Mouse (Mus musculus) T-helper 2 cell (primary cell): ENCODE results near the gene Gm28047.
"Not testable (repeated sequence)": the region's sequence is repeated elsewhere in the genome, so short reads cannot be mapped to it uniquely, and the experiment has no call there.

Experiments
- in situ Hi-C: fragments of 300-600 bp; cut with MboI, MseI; formaldehyde crosslinking; loops from one replicate; pipeline ENCODE4 v1.15.1; 2025; ENCODE audit warnings: high pct_unique_total_duplicates

Gm28047 gene

DNA sequence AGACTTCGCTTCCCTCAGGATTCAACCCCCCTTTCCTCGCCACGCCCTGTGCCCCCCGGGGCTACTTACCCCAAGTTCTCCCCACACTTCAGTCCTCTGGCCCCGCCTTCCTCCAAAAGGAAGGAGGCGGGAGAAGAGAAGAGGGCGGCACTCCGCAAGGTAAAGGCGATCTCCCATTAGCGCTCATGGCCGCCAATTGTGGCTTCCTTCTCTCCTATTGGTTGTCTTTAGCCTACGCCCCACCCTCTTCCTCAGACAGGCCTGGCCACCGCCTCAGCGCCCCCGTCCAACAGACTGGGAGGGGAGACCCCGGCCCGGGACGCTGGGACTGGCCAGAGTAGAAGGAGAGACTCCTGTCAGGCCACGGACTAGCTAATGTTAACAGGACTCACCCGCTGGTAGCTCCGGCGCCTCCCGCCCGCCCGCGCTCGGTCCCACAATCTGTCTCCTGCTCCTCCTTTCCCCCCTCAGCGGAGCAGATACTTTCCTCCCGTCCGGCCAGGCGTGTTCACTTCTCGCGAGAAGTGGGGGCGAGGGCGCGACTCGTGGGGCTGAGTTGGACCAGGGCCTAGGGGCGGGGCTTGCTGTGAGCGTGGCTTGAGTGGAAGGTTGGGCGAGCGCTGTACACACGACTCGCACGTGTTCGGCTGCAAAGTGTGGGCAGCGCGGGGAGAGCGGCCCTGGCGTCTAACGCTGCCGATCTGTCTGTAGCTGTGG is at the start of gene Gm28047, which contains the start of gene Atf7:
Gene Gm28047, minus strand, starts transcription at position 98 of the 717 bp plus-strand sequence.
Gene Atf7, minus strand, starts transcription at position 495 of the 717 bp plus-strand sequence.
- in situ Hi-C loops = no loop called here

DNA sequence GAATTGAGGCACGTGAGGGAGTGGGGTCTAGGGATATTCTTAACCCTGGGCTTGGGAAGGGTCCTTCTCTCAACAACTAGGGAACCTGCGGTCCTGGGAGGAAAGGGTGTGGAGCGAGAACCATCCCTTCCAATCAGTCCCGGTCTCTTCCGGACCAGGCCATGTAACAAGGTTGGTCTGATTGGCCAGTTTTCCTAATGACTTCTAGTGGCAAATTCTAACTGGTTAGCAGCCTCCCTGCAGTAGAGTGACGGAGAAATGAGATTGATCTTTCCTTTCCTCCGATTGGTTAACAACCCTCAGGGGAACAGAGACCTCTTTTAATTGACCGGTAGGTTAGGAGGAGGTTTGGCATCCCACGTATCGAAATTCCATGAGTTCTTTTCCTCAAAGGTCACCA is 48.7 kb upstream of the Gm28047 start:
- in situ Hi-C loops = no loop called here

DNA sequence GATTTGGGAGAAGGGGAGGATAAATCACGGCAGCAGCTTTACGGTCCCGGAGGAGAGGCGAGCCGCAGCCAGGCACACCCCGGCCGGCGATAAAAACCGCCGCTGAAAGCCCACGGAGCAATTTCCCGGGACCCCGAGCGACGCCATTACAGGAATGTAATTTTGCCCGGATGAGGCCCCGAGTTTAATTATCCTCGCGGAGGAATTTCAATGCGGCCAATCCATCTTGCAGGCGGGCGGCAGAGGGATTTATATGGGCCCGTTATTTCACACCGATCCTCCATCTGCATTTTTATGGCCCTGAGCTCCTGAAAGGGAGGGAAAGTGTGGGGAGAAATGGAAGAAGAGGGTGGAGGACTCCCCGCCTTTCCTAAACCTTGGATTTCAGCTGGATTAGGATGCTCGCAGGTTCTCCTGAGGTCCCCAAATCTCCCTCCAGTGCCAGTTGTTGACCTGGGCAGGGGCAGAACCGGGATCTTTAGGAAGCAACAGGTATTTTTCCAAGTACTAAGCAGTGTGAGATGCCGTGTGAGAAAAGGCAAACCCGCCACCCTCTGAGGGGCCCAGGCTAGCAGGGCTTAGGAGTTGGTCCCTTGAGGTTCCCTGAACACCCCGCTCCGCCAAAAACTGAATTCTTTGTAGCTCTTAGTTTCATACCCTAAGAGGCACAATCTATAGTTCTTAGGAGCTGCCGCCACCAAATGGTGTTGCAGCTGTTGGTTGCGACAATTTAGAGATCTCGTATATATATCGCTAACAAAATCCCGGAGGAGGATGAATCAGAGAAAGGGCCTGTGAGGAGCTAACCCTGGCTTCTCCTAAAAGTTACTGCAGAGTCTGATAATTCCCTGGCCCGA is 47.6 kb upstream of the Gm28047 start, which contains the start of gene Atp5g2:
Gene Atp5g2, minus strand, starts transcription at position 138 of the 857 bp plus-strand sequence.
- in situ Hi-C loops = no loop called here

DNA sequence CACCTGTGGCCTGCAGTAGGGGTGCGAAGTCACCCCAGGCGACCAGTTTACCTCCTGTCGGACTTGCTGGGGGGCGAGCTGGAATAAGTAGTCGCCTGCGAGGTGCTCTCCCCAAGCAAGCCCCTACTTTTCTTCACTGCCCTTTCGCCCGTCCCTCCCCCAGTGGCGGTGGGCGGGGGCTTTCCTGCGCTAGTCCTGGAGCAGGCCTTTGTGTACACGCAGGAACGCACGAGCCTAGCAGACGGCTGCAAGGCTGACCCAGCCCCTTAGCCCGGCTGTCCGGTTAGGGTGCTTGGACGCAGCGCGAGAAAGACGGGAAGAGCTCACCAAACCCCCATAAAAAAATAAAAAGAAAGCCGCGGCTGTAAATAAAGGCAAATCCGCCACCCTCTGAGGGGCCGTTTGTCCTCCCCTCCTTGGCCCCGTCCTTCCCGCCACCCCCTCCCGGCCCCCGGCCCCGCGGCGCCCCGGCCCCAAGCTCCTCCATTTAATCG is 46.9 kb upstream of the Gm28047 start:
- in situ Hi-C loops = no loop called here

DNA sequence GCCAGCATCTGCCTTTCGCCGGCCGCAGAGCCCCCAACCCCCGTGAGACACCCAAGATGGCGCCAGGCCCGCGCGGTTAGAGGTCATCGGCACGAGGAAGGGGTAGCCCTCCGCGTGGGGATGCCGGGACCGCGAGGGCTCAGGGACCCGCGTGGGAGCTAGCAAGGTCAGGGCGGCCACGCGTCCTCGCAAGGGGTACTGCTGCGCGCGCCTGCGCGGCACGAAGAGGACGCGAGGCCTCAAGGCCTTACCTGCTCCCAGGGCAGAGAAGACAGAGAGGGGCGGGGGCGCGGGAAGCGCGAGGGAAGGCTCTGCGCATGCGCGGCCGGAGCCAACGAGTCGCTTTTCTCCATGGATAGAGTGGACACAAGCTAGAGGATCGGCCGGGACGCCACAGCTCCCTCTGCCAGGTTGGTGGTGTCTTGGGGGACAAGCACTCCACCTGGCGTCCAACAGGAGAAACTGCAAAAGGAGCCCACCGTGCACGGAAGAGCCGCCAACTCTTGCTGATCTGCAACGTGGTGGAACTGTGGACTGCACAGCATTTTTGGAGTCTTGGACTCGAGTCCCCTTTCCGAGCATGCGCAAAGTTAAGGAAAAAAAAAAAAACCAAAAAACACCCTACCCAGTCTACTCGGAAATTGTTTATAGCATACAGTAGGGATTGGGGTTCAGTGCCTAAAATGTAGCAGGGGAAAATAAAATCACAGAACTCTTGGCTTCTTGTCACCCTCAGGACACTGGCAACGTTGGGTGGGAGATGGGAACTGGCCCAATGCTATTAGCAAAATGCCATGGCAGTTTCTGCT is 46.1 kb upstream of the Gm28047 start:
- in situ Hi-C loops = no loop called here

DNA sequence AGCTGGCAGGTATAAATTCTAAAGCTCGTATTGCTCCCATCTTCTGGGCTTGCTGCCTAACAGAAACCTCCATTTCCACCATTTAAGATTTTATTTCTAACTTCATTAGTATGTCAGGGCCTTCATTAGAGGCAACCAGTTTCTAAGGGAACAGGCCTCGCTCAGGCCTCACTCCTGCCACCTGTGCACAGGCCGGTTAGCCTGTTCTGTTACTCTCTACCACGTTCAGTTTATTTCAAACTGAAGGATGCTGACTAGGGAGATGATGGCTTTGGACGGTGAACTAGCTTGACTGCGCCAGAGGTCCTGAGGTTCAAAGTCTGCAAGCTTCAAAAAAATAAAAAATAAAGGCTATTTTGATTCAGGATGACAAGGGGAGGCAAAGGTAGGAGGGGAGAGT is 45.4 kb upstream of the Gm28047 start:
- in situ Hi-C loops = no loop called here

DNA sequence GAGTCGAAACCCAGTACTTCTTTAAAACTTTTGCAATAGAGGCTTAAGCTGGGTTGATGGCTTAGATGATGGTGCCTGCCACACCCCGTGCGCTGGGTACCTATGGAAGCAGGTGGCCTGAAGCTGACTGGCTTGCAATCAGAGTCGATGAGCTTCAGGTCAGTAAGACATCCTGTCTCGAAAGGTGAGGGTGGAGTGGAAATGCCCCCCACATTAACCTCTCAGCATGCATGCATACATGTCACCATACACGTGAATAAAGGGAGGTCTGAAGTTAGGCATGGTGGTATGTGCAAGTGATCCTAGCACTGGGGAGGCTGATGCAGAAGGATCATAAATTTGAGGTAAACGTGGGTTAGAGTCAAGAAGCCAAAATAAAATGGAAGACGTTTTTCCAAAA is 44.7 kb upstream of the Gm28047 start:
- in situ Hi-C loops = no loop called here

DNA sequence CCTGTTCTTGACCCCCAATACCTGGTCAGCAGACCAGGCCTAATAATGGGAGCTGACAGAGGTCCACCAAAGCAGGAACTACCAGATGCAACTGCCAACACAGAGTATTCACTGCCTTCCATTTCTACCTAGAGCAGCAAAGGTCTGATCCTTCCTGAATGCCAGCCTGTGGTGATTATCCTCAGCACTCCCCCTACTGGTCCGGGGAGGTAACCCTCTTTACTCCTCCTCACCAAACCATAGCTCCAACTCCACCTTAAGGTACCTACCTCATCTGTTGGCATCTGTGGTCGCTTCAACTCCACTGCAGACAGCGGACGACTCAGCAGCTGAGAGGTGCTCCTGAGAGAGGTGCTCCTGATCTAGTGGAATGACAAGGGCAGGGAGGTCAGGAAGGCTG is 40.6 kb upstream of the Gm28047 start:
- in situ Hi-C loops = no loop called here

DNA sequence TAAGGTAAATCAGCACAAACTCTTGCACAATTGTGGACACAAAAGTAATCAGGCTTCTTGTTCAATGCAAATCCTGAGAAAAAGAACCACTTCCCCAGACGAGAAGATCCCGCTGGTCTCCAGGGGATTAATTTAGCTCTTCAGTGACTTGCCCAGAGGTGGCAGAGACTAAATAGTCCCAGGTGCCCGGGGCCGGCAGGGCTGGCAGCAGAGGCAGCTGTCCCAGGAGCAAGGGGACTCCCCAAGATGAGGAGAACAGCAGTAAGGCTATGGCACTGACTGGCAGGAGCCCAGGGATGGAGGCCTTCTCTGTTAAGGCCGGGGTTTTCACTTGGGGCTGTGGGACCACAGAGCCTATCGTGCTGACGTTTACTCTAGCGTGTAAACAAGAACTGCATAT is 39.0 kb upstream of the Gm28047 start:
- in situ Hi-C loops = no loop called here

DNA sequence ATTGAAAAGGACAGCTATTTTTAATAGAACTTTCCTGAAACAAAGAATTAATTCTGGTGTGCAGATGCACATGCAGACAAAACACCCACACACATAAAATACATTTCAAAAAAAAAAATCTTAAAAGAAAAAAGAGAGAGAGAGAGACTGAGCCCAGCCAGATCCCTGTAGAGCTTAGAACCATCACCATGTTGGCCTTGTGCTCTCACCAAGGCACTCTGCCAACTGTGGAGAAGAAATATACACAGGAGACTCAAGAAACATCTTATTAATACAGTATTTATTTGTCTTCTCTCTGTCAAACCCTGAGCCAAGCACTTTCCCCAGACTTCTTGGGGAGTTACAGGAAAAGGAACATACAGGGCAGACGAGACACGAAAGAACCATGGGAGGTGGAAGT is 37.7 kb upstream of the Gm28047 start:
- in situ Hi-C loops = not testable (repeated sequence)

DNA sequence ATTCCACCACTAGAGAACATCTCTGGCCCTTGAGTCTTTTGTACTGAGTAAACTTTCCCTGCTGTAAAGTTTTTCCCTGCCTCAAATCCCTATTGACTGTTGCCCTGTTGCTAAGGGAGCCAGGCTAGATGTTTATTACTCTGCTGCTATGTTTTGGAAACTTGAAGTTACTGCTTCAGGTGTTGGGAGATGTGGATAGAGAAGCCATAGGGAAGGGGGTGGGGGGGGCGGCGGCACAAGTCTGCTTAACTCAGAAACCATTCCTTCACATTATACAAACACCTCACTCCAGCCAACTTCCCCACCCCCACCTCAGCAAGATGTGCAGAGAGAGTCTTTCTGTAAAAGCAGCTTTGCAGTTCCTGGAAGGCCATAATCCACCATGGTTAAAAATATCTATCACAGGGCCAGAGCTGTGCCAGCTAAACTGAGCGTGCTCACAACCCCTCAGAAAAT is 33.1 kb upstream of the Gm28047 start:
- in situ Hi-C loops = no loop called here

DNA sequence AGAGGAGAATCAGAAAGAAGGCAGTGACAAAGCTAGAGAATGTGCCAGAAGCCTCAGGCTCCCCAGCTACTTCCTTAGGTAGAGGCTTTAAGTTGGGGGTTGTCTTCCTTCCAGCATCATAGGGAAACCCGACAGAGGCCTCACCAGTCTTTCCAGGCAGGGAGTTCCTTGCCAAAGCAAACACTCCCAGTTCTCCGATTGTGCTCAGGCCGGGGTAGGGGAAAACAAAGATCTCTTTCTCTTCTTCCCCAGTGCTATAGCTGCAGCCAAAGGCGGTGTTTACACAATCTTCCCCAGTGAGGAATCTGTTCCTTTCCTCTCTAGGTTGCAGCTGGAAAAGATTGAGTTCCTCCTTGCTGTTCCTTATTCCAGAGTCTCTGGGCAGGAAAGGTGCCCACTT is 31.8 kb upstream of the Gm28047 start:
- in situ Hi-C loops = no loop called here

DNA sequence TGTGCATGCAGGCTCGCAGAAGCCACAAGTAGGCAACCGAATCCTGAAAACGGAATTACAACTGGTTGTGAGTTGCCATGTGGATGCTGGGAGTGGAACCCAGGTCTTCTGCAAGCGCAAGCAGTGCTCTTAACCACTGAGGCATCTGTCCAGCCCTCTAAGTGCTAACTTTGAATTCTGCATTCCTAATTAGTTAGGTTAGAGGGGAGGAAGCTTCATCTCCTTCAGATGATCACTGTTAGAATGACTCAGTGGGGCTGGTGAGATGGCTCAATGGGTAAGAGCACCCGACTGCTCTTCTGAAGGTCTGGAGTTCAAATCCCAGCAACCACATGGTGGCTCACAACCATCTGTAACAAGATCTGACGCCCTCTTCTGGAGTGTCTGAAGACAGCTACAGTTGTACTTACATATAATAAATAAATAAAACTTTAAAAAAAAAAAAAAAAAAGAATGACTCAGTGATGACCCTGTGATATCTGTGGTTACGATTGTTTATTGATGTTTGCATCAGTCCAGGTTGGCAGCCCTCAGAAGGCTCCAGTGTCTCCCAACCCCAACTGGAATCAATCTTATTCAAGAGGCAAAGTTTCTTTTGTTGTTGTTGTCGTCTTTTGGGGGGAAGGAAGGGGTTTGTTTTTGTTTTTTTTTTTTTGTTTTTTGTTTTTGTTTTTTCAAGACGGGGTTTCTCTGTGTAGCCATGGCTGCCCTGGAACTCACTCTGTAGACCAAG is 27.2 kb upstream of the Gm28047 start:
- in situ Hi-C loops = not testable (repeated sequence)

DNA sequence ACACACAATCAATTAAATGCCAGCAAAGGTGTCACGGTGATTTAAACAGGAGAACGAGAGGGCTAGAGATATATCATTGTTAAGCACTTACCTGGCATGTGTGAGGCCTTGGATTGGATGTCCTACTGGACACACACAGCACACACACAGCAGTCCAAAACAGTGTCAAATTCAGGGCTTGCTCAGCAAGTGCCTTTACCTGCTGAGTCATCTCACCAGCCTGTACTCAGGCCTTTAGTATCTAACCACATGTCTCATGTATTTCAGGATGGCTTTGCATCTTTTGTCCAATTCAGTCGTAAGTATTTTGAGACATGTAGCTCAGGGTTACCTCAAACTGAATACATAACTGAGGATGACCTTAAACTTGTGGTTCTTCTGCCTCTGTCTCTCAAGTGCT is 26.2 kb upstream of the Gm28047 start:
- in situ Hi-C loops = no loop called here

DNA sequence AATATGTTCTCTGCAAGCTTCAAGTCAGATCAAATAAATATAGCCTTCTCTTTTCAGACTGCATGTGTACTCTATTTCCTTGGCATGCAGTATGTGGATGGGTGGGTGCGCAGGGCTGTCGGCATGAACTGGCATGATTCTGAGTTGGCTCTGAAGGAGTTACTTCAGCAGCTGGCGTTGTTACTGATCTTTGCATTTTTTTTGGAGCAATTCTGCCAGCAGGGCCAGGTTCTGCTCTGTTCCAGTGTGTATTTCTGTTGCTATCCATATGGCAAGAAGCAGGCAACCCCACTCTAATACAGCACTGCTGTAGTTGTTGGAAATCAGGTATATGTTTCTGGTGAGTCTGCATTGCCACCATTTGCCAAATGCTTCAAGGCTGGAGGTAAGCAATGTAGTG is 10.9 kb upstream of the Gm28047 start:
- in situ Hi-C loops = no loop called here

DNA sequence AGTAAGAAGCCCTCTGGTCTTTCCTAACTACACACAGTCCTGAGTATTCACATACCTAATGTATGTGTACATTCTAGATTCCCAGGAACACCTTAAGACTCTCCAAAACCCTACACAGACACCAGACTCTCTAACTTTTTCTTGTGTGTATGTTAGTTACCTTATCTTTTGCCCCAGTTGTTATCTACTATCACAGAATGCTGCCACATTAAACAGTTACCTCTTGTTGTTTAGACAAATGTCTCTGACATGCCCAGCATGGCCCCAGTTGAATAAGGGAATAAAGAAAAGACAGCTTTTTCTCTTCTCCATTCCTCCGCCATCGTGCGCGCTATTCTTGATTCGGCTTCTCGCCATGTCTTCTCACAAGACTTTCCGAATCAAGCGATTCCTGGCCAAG is 9.8 kb upstream of the Gm28047 start:
- in situ Hi-C loops = no loop called here

DNA sequence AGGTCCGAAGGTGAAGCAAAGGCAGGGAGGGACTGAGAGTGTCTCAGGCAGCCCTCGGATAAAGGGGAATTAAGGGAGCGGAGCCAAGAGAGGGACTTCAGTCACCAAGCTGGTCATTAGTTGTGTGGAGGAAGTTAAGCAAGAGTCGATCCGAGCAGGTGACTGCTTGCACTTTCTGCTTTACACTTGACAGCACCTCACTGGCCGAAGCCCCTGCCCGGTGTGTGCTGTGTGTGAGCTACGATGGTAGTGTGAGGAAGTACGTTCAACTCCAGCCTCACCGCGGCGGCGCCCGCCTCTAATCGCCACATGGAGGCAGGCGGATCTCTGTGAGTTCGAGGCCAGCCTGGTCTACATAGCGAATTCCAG is 804 bp upstream of the Gm28047 start:
- in situ Hi-C loops = no loop called here

DNA sequence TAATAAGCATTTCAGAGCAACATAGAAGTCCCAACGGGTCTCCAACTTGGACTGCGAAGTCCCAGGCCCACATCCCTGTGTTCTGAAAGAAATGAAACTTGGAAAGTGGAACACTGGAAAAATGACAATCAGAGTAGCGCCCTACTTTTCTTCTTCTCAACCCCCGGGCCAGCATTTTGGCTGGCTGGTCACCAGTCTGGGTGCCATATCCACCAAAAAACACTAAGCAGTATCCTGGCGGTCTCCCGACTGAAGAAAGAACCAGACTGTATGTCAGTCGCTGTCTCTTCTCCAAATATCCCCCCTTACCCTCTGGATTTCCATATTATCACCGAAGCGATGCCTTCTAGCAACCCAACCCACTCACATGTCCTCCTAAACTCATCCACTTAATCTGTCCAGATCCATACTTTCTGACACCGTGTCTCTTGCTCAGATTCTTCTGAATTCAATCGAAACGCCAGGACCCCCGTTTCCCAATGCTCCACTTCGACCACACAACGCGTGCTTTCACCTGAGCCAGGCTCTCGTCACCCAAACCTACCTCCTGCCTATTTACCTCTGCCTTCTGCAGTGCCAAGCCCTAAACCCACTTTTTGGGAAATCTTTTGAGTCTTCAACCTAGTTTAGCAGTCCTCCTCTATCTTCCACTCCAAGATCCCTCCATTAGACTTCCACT is 437 bp downstream of the Gm28047 start:
- in situ Hi-C loops = no loop called here

DNA sequence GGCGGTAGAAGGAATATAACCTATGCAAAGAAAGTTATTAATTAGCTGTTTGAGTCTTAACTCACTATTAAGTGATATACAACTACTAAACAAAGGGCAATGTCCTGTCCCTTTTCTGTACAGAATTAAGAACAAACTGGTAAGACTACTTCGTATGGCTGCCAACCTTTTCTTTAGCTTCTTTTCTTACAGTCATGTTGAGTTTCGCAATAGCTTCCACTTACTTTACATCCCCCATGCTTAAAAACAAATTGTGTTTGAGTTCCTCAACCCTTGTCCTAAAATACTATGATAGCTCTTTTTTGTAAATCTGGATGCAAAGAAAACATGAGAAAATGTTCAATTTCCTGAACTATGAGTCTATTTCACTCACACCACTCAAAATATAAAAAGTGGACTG is 1.7 kb downstream of the Gm28047 start:
- in situ Hi-C loops = no loop called here

DNA sequence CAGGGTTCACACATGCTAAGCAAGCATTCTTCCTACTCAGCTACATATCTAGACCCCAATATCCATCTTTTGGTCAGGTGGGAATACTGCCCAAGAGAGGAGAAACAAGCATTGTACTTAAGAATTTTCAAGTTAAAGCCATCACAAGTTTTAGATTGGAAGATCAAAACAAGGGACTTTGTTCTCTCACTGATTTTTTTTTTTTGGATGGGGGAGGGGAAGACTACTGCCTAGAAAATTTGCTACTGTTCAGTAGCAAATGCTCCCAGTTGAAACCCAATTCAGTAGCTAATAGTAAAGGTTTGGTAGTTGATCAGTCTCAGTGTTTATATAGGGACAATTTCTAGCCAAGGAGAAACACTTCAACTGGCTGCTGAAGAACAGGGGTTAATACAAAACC is 2.3 kb downstream of the Gm28047 start:
- in situ Hi-C loops = no loop called here

DNA sequence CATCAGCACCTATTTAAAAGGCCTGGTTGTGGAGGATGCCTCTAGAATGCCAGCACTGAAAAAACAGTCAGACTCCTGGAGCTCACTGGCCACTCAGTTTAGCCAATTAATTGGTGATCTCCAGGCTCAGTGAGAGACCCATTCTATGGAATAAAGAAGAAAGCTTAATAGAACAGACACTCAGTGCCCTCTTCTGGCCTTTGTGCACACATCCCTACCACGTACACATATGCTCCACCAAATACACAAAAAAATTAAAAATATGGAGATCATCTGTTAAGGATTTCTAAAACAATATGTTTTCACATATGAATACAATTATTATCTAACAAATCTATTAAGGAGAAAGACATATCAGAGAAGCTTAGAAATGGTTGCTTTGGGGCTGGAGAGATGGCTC is 4.1 kb downstream of the Gm28047 start:
- in situ Hi-C loops = no loop called here
